Mouse (Mus musculus) kidney, postnatal 10 days (tissue): Measurements from ENCODE around the gene Exoc3.

Experiments used
- DNase-seq: peaks from one replicate; pipeline ENCODE4 v3.0.0; 2021; ENCODE audit warnings: mixed read lengths

Gene Exoc3

GRCm38 (mm10) chr13:74208317-74208985, at the start of gene Exoc3:
TSS of gene Exoc3 (minus strand) at chr13:74208732.
- peak; percentile 95 for DNase-seq

GRCm38 (mm10) chr13:74246494-74246893, 38.0 kb upstream of the Exoc3 start:
- peak; percentile 18 for DNase-seq

GRCm38 (mm10) chr13:74245899-74246231, 37.3 kb upstream of the Exoc3 start:
- DNase-seq, result no peak

GRCm38 (mm10) chr13:74245214-74245898, 36.8 kb upstream of the Exoc3 start:
- DNase-seq, result peak; percentile 76

- DNase-seq, result no peak
Measured at GRCm38 (mm10) chr13:74237574-74237973, 29.0 kb upstream of the Exoc3 start.

GRCm38 (mm10) chr13:74220659-74221058, 12.1 kb upstream of the Exoc3 start:
- no peak for DNase-seq

GRCm38 (mm10) chr13:74218441-74218840, 9.9 kb upstream of the Exoc3 start:
- no peak for DNase-seq

GRCm38 (mm10) chr13:74208986-74209345, 434 bp upstream of the Exoc3 start:
- DNase-seq, result peak; percentile 43

GRCm38 (mm10) chr13:74196451-74196850, 12.1 kb downstream of the Exoc3 start:
- DNase-seq, result no peak

GRCm38 (mm10) chr13:74192613-74193012, 15.9 kb downstream of the Exoc3 start:
- DNase-seq, result peak; percentile 20

- no peak for DNase-seq
Measured at GRCm38 (mm10) chr13:74183011-74183695, 25.4 kb downstream of the Exoc3 start.

GRCm38 (mm10) chr13:74172036-74172435, 36.5 kb downstream of the Exoc3 start:
- no peak for DNase-seq

- no peak for DNase-seq
Measured at GRCm38 (mm10) chr13:74169446-74170164, 38.9 kb downstream of the Exoc3 start.

GRCm38 (mm10) chr13:74167492-74167891, 41.0 kb downstream of the Exoc3 start:
- no peak for DNase-seq

GRCm38 (mm10) chr13:74167057-74167413, 41.5 kb downstream of the Exoc3 start:
- DNase-seq, result no peak

- peak; percentile 59 for DNase-seq
Measured at GRCm38 (mm10) chr13:74166348-74167056, 42.0 kb downstream of the Exoc3 start.

GRCm38 (mm10) chr13:74147327-74147726, 61.2 kb downstream of the Exoc3 start:
- DNase-seq, result no peak

- no peak for DNase-seq
Measured at GRCm38 (mm10) chr13:74145983-74146622, 62.4 kb downstream of the Exoc3 start.

GRCm38 (mm10) chr13:74144120-74144884, 64.2 kb downstream of the Exoc3 start:
- peak; percentile 59 for DNase-seq

- no peak for DNase-seq
Measured at GRCm38 (mm10) chr13:74143282-74143681, 65.2 kb downstream of the Exoc3 start.

GRCm38 (mm10) chr13:74140793-74141192, 67.7 kb downstream of the Exoc3 start:
- peak; percentile 26 for DNase-seq
